Mouse (Mus musculus): ENCODE measurements at regions not wholly inside any gene's neighbourhood (a gene's known extent, or its start where the extent isn't known, plus 50 kb on each side); places are given as distances from the start of the nearest gene placed in this dataset.

DNA sequence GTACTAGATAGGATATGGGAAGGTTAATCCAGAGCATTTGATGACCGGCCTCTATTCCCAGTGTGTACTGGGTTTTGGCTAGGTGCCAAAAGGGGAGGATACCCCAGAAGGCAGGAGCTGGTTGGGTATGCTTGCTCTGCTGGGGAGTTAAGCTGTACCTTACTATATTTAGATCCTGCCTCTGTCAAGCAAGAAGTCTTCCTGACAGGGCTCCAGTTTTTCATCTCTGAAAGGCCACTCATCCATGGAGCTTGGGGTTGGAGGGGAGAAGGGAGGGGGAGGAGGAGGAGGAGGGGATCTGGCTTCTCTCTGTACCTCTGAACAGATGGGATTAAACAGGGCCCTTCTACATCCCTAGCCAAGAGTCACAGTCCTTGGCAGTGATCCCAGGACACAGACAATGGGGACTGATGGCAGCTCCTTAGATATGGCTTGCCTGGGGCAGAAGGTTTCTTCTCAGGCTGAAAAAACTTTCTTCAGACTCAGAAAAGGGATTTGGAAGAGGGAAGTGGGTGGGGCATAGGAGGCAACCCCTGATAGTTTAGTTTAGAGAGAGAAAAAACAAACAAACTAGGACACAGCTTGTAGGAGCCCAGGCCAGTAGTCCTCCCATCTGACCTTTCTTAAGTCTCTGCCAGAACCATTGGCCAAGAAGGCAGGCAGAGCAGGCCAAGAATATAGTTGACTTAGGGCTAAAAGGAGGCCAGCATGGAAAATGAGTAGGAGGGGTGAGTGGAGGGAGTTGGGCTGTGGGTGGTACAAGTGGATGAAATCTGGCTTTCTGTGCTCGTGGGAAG is 78.3 kb upstream of the Astn2 start:
- peak; percentile 47 to 60 for DNase-seq (ENCODE audit: low spot score in 2 of 2)

DNA sequence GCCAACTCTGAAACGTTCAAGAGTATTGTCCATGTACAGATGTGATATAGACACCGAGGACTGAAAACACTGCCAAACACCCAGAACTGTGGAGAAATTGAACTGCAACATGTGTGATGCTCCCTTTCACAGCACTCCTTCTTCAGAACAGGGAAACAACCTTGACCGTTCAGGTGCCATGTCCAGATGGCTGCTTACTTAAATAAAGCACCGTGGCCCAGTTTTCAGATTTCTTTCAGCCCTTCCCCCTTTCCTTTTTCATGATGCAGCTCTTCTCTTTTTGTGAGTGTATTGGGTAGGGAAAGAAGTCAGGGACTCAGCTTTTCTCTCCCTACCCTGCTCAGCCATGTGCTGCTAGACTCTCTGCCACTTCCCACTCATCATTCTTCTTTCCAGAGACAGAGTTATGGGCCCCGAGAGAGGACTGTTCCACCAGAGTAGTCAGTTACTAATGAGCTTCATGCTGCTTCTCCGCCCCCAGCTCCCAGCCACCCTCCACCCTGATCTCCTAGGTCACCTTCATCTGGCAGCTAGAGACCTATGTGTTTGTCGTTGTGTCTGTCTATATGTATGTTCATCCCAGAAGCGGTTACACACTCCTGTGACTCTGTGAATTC is 74.3 kb upstream of the Astn2 start:
- no peak for DNase-seq (ENCODE audit: low spot score in 2 of 2)

Data from left cerebral cortex, adult 18-20 months (tissue).